Mouse (Mus musculus) layer of hippocampus, postnatal 14 days (tissue): Measurements from ENCODE around the gene Krt71. TPM values are rescaled to one million over a fixed set of nuclear protein-coding genes. Genes with fewer than 3 reads are reported as not detected.
"Not testable (repeated sequence)": the region's sequence is repeated elsewhere in the genome, so short reads cannot be mapped to it uniquely, and the experiment has no call there.

Experiments used
- DNase-seq, 2 experiments: peaks; one replicate each; pipeline ENCODE4 v3.0.0; 2021 to 2022; ENCODE audit warnings: low spot score in 2 of 2, mixed read lengths in 1 of 2
- microRNA-seq, 2 experiments: library from miRNA; unstranded; fragments of <30 nt; microRNA quantifications; one replicate each; pipeline ENCODE4 v1.2.0; 2021
- total RNA-seq, 2 experiments: library from RNA; stranded (reverse); gene quantifications; 2 replicates each; pipeline ENCODE4 v1.2.3; 2021

The Krt71 gene
- total RNA-seq, 2 experiments from 2014 or later: not detected

GRCm38 (mm10) chr15:101690460-101690859 lies 52.4 kb downstream of the Krt71 start:
- not testable (repeated sequence) for DNase-seq

GRCm38 (mm10) chr15:101688161-101688560 lies 54.7 kb downstream of the Krt71 start:
- DNase-seq: no peak

Small RNA genes lying within 50 kb of the gene (microRNA-seq; reads per million reads assigned to microRNA genes)
- 0 reads per million in 2 experiments for gene Gm44323
- gene Gm44342: 0 reads per million in 2 experiments

Other genes starting within 250 kb of the Krt71 start
- gene Gm49425, start 225.8 kb downstream of the Krt71 start, total RNA-seq: not detected
- not detected for gene Krt84, start 210.3 kb downstream of the Krt71 start, total RNA-seq
- not detected for gene Krt82, start 192.4 kb downstream of the Krt71 start, total RNA-seq
- under 1 TPM; 0.14 to 0.16 TPM for gene Krt90, start 180.2 kb downstream of the Krt71 start, total RNA-seq
- under 1 TPM in 1 of 2 experiments, not detected in 1; 0.14 TPM for gene Krt75, start 169.2 kb downstream of the Krt71 start, total RNA-seq
- gene Gm5414, start 114.9 kb downstream of the Krt71 start, total RNA-seq: not detected
- not detected for gene Gm5478, start 95.7 kb downstream of the Krt71 start, total RNA-seq
- gene Krt6b, start 62.8 kb downstream of the Krt71 start, total RNA-seq: not detected
- gene Krt6a, start 48.8 kb downstream of the Krt71 start, total RNA-seq: not detected
- gene Krt5, start 30.2 kb downstream of the Krt71 start, total RNA-seq: under 1 TPM; 0.33 to 0.48 TPM
- gene Krt72, start 43.4 kb upstream of the Krt71 start, total RNA-seq: not detected
- 1 to 10 TPM; 7.7 to 8.2 TPM for gene Krt73, start 59.2 kb upstream of the Krt71 start, total RNA-seq
- gene Krt2, start 75.1 kb upstream of the Krt71 start, total RNA-seq: 1 to 10 TPM; 2.6 to 3.7 TPM
- 1 to 10 TPM; 3.4 to 4.4 TPM for gene Krt1, start 107.7 kb upstream of the Krt71 start, total RNA-seq
- gene Krt77, start 126.6 kb upstream of the Krt71 start, total RNA-seq: 1 to 10 TPM; 7.2 to 9.4 TPM
- not detected for gene Krt76, start 149.8 kb upstream of the Krt71 start, total RNA-seq
- not detected for gene Krt4, start 181.6 kb upstream of the Krt71 start, total RNA-seq
- gene Krt79, start 197.2 kb upstream of the Krt71 start, total RNA-seq: under 1 TPM in 1 of 2 experiments, not detected in 1; 0.44 TPM
- gene Krt78, start 211.2 kb upstream of the Krt71 start, total RNA-seq: not detected